Mouse (Mus musculus) C2C12 (cell line): ENCODE measurements at regions not wholly inside any gene's neighbourhood (a gene's known extent, or its start where the extent isn't known, plus 50 kb on each side); places are given as distances from the start of the nearest gene placed in this dataset.

ENCODE experiments used
- CEBPB ChIP-seq: IDR thresholded peaks from one replicate; pipeline ENCODE4 v1.6.1; 2011; ENCODE audit warnings: low read depth, mild to moderate bottlenecking, control low read depth, moderate library complexity
- CTCF ChIP-seq: IDR thresholded peaks from one replicate; pipeline ENCODE4 v1.5.1; 2011; ENCODE audit not compliant: control insufficient read depth, insufficient read depth, insufficient read length
- FOSL1 ChIP-seq: IDR thresholded peaks from one replicate; pipeline ENCODE4 v1.8.0; 2011; ENCODE audit warnings: mild to moderate bottlenecking, low read length; ENCODE audit not compliant: poor library complexity, insufficient read depth, severe bottlenecking
- MAX ChIP-seq: IDR thresholded peaks from one replicate; pipeline ENCODE4 v1.6.1; 2011; ENCODE audit warnings: mild to moderate bottlenecking, control low read depth
- MYOD1 ChIP-seq: IDR thresholded peaks from one replicate; pipeline ENCODE4 v1.6.1; 2011; ENCODE audit warnings: low read depth; ENCODE audit not compliant: control insufficient read depth, insufficient read length
- MYOG ChIP-seq: IDR thresholded peaks from one replicate; pipeline ENCODE4 v1.6.1; 2011; ENCODE audit not compliant: control insufficient read depth, insufficient read length; ENCODE audit errors: extremely low read depth
- USF1 ChIP-seq: IDR thresholded peaks from one replicate; pipeline ENCODE4 v1.6.1; 2011; ENCODE audit warnings: low read depth, mild to moderate bottlenecking, control low read depth, moderate library complexity

- TF ChIP-seq CEBPB (no peak), MYOG (no peak), CTCF (no peak), USF1 (no peak), MAX (no peak), MYOD1 (no peak), FOSL1 (no peak)
Observed at GRCm38 (mm10) chr1:145138452-145139266, 363.4 kb upstream of the Rgs18 start.
